Mouse (Mus musculus): ENCODE data around the gene Umad1. TPM values are rescaled to one million over a fixed set of nuclear protein-coding genes. Genes with fewer than 3 reads are reported as not detected.

Umad1 gene
- polyA plus RNA-seq, 1 experiment from 2014 or later, result 57.4 TPM

- Histone ChIP-seq H3K9ac (no peak overlapping the region), H3K27ac (replicated peaks) (no peak overlapping the region), H3K4me1 (replicated peaks) (peaks cover 8% of the 10 kb centered on the region; the same call in 1 of the 2 replicates), H3K4me2 (no peak overlapping the region), H3K36me3 (no peaks in the 10 kb centered on the region), H3K27me3 (no peaks in the 10 kb centered on the region), H3K9me3 (no peaks in the 10 kb centered on the region), H3K4me3 (no peak overlapping the region)
- WGBS, result 70% methylated on average over 7 of the region's 7 CpGs
- ATAC-seq (ENCODE audit: low FRiP score, low read depth), result no peak
These were observed 230.2 kb downstream of the Umad1 start for GRCm38 (mm10) chr6:8489266-8489665.

DNA sequence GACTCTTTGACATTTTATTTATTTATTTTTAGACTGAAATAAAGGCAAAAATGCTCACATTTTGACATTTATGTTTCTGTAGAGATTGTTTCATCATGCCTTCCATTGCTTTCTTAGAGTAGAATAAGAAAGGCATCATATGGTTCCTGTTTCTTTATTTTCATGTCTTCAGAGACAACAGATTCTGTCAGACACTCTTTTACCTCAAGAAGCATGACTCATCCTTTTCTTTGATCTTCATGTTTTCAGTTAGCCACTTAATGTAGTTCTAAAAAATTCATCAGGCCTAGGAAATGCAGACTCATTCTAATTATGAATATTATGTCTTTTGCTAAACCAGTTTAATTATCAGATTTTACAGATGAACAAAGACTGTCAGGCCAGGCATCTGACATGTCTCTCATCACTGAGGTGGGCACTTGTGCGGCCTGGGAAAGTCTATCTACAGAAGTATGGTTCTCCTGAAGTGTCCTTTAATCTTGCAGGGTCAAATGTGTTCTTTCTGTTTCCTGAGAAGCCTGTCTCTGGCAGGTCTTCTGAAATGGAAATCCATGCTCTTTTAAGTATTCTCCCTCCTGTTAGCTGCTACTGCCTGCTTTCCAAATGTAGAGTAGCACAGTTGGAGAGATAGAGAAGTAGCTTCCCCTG, 231.0 kb downstream of the Umad1 start:
- Histone ChIP-seq H3K4me3 (no peak overlapping the region), H3K36me3 (no peaks in the 10 kb centered on the region), H3K4me2 (no peak overlapping the region), H3K27ac (replicated peaks) (no peak overlapping the region), H3K9ac (no peak overlapping the region), H3K4me1 (replicated peaks) (peaks cover 8% of the 10 kb centered on the region; the same call in 1 of the 2 replicates), H3K9me3 (no peaks in the 10 kb centered on the region), H3K27me3 (no peaks in the 10 kb centered on the region)
- 81% methylated on average over 1 of the region's 1 CpGs for WGBS
- no peak for ATAC-seq (ENCODE audit: low FRiP score, low read depth)

DNA sequence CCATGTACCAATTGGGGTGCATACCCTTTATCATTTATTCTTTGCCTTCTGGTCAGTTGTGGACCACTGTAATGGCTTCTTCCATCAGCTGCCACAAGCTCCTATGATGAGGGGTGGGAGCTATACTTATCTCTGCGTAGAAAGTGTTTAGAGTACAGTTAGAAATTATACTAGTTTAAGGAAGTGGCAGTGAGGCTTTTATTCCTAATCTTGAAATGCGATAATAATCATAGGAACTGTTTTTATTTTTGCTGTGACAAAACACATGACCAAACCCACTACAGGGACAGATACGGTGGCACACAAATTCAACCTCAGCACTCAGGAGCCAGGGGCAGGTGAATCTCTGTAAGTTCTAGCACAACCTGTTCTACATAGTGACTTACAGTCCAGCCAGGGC, 233.2 kb downstream of the Umad1 start:
- no peak overlapping the region for H3K9ac ChIP-seq
- WGBS, result 94% methylated on average over 3 of the region's 3 CpGs
- H3K27me3 ChIP-seq, result no peaks in the 10 kb centered on the region
- no peak overlapping the region for H3K27ac ChIP-seq (replicated peaks)
- H3K9me3 ChIP-seq, result no peaks in the 10 kb centered on the region
- H3K36me3 ChIP-seq, result no peaks in the 10 kb centered on the region
- no peak overlapping the region for H3K4me2 ChIP-seq
- H3K4me3 ChIP-seq, result no peak overlapping the region
- ATAC-seq (ENCODE audit: low FRiP score, low read depth), result no peak
- H3K4me1 ChIP-seq (replicated peaks), result peaks cover 1% of the 10 kb centered on the region; the same call in 1 of the 2 replicates

DNA sequence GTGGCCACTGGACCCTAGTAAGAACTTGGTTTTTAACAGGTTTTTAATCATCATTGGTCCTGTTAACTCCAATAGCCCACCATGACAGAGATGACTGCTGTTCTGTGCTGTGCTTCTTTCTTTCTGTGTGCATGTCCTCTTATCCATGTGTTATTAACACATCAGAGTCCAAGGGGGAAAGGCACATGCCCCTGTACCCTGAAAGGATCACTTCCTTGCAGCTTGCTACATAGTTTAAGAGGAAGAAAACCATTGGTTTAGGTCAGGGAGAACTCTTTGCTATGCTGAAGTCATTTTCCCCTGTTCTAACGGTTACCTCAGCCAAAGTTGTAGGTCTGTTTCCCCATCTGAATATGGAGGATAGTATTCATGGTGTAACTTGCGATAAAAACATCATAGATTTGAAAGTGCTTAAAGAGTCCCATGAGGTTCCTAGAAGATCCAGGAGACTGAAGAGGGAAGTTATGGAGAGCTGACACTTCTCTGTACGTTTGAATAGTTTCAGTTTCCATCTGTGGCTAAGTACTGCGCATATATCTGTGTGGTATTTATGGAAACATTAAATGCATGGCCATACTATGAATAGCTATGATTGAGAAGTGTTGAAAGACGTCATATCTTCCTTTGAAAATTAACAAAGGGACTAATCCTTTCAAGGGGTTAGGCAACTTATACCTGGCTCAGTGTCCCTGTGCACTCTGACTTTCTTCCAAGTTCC, 236.2 kb downstream of the Umad1 start:
- no peaks in the 10 kb centered on the region for H3K4me1 ChIP-seq (replicated peaks)
- no peak for ATAC-seq (ENCODE audit: low FRiP score, low read depth)
- no peaks in the 10 kb centered on the region for H3K27me3 ChIP-seq
- H3K9ac ChIP-seq, result no peak overlapping the region
- H3K4me2 ChIP-seq, result no peak overlapping the region
- H3K36me3 ChIP-seq, result no peaks in the 10 kb centered on the region
- H3K4me3 ChIP-seq, result no peak overlapping the region
- H3K9me3 ChIP-seq, result no peaks in the 10 kb centered on the region
- 90% methylated on average over 5 of the region's 5 CpGs for WGBS
- H3K27ac ChIP-seq (replicated peaks), result no peak overlapping the region

DNA sequence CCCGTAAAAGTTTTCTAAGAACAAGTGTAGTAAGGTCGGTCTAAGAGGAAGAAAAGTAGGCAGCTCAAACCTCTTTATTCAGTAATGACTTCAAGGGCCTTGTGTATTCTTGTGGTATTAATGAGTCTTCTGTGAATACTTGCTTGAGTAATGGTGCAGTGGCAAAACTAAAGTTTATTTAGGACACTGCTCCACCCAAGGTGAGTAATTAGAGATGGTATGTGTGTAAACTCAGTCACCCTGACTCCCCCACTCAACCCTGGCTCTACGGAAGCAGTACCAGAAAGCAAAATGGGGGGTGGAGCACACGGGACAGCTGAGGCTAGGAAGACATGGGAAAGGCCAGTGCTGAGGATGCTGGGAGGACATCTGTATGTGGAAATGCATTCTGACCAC, 236.7 kb downstream of the Umad1 start:
- ATAC-seq (ENCODE audit: low FRiP score, low read depth), result no peak

DNA sequence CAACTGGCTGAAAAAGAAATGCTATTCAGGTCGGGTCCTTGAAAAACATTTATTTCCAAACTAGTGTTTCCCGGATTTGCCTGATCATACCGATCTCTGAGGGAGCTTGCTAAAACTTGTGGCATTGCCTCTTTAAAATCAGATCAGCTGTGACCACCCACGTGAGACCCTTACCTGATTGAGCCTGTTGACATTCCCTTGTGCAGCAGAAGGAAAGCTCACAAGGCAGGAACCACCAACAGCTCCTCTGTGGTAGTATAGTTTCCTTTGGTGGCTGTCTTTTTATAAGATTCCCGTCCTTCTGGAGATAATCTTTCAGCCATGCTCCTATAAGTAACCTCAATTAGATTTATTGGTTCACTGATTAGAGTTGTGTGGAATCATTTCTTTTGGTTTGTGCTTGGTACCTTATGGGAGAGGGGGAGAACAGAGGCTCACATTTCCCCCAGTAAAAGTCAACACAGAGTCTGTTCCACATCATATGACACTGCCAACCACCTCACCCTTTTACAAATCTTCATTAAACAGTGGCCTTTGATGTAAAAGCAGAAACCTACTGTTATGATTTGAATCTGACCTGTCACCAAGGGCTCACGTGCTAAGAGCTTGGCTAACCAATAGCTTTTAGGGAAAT, 238.3 kb downstream of the Umad1 start:
- Histone ChIP-seq H3K27ac (replicated peaks) (no peak overlapping the region), H3K27me3 (no peaks in the 10 kb centered on the region), H3K4me2 (no peak overlapping the region), H3K4me3 (no peak overlapping the region), H3K4me1 (replicated peaks) (no peaks in the 10 kb centered on the region), H3K9ac (no peak overlapping the region), H3K36me3 (no peaks in the 10 kb centered on the region), H3K9me3 (no peaks in the 10 kb centered on the region)
- ATAC-seq (ENCODE audit: low FRiP score, low read depth), result no peak
- WGBS, result 78% methylated on average over 6 of the region's 6 CpGs

More for the DNA sequence above, 236.7 kb downstream of the Umad1 start:
- Histone ChIP-seq H3K4me2 (no peak overlapping the region), H3K4me1 (replicated peaks) (no peaks in the 10 kb centered on the region), H3K4me3 (no peak overlapping the region), H3K27me3 (no peaks in the 10 kb centered on the region), H3K9me3 (no peaks in the 10 kb centered on the region), H3K36me3 (no peaks in the 10 kb centered on the region), H3K9ac (no peak overlapping the region), H3K27ac (replicated peaks) (no peak overlapping the region)
- WGBS, result 84% methylated on average over 4 of the region's 4 CpGs

- no peak overlapping the region for H3K27ac ChIP-seq (replicated peaks)
- no peak overlapping the region for H3K4me3 ChIP-seq
- no peaks in the 10 kb centered on the region for H3K36me3 ChIP-seq
- H3K4me2 ChIP-seq, result no peak overlapping the region
- 72% methylated on average over 6 of the region's 6 CpGs for WGBS
- ATAC-seq (ENCODE audit: low FRiP score, low read depth), result no peak
- H3K9me3 ChIP-seq, result no peaks in the 10 kb centered on the region
- H3K9ac ChIP-seq, result no peak overlapping the region
- H3K4me1 ChIP-seq (replicated peaks), result no peaks in the 10 kb centered on the region
- H3K27me3 ChIP-seq, result no peaks in the 10 kb centered on the region
These were observed 238.8 kb downstream of the Umad1 start for GRCm38 (mm10) chr6:8497868-8498257.

- Histone ChIP-seq H3K27ac (replicated peaks) (no peak overlapping the region), H3K36me3 (no peaks in the 10 kb centered on the region), H3K4me1 (replicated peaks) (no peaks in the 10 kb centered on the region), H3K9ac (no peak overlapping the region), H3K4me2 (no peak overlapping the region), H3K9me3 (no peaks in the 10 kb centered on the region), H3K27me3 (no peaks in the 10 kb centered on the region), H3K4me3 (no peak overlapping the region)
- WGBS, result 91% methylated on average over 3 of the region's 3 CpGs
- ATAC-seq (ENCODE audit: low FRiP score, low read depth), result no peak
These were observed 239.9 kb downstream of the Umad1 start for GRCm38 (mm10) chr6:8498961-8499360.

DNA sequence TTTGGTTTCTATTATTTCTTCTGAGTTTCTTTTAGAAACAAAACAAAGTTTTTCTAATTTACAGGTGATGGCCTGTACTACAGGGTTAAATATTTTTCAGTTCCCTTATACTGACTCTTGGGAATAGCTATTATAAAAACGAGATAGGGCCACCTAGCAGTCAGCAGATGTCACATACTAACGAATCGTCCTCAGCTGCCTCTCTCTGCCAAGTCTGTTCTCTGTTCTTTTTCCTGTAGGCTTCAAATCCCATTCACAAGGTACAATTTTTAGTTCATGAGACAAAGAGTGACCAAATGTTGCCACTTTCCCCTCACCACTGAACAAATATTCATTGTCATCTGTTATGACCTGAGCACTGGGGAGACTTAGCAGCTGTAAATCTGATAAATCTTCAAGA, 244.9 kb downstream of the Umad1 start:
- Histone ChIP-seq H3K9me3 (no peaks in the 10 kb centered on the region), H3K27me3 (no peaks in the 10 kb centered on the region), H3K27ac (replicated peaks) (no peak overlapping the region), H3K4me3 (no peak overlapping the region), H3K4me2 (no peak overlapping the region), H3K4me1 (replicated peaks) (peaks cover 5% of the 10 kb centered on the region; the same call in 1 of the 2 replicates), H3K36me3 (no peaks in the 10 kb centered on the region), H3K9ac (no peak overlapping the region)
- ATAC-seq (ENCODE audit: low FRiP score, low read depth), result no peak
- 29% methylated on average over 3 of the region's 3 CpGs for WGBS

DNA sequence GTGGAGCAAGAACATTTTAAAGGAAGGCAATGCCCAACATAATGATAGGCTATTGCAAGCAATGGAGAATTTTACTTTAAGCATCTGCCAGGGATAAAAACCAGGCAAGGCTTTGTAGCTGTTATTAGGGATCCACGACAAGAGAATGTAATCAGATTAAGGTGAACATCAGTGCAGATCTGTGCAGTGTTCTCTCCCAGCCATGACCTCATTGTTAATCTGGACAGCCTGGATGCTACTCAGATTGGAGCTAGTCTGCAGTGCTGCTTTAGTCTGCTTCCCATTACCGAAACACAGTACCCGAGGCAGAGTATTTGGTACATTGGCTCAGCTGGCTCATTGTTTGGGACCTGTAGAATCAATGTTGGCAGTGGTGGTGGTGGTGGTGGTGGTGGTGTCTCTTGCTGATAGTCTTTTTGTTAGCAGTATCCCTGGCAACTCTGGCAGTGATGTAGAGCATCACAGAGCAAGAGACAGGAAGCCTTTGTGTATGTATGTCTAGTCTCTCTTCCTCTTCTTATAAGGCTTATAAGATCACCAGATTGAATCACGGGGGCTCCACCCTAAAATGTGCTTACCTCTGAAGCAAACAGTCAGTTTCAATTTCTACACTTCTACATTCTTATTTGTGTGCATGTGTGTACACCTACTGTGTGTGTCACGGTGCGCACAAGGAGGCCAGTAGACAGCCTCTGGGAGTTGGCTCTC, 245.6 kb downstream of the Umad1 start:
- no peak overlapping the region for H3K9ac ChIP-seq

GRCm38 (mm10) chr6:8506631-8507030, 247.5 kb downstream of the Umad1 start:
- Histone ChIP-seq H3K27ac (replicated peaks) (no peak overlapping the region), H3K4me2 (no peak overlapping the region), H3K9me3 (no peaks in the 10 kb centered on the region), H3K27me3 (no peaks in the 10 kb centered on the region), H3K9ac (no peak overlapping the region), H3K4me3 (no peak overlapping the region), H3K36me3 (no peaks in the 10 kb centered on the region), H3K4me1 (replicated peaks) (peaks cover 14% of the 10 kb centered on the region)
- no peak for ATAC-seq (ENCODE audit: low FRiP score, low read depth)

More for the DNA sequence above, 245.6 kb downstream of the Umad1 start:
- WGBS, result 89% methylated on average over 6 of the region's 6 CpGs
- no peaks in the 10 kb centered on the region for H3K9me3 ChIP-seq
- ATAC-seq (ENCODE audit: low FRiP score, low read depth), result no peak
- no peaks in the 10 kb centered on the region for H3K27me3 ChIP-seq
- no peak overlapping the region for H3K4me3 ChIP-seq
- no peak overlapping the region for H3K27ac ChIP-seq (replicated peaks)
- H3K4me2 ChIP-seq, result no peak overlapping the region
- H3K36me3 ChIP-seq, result no peaks in the 10 kb centered on the region
- H3K4me1 ChIP-seq (replicated peaks), result peaks cover 5% of the 10 kb centered on the region; the same call in 1 of the 2 replicates
